Mouse (Mus musculus) liver, postnatal 0 days (tissue): ENCODE data around the gene Lsp1.

ENCODE experiments used
- CTCF ChIP-seq: sonication (generic); IDR thresholded peaks from 2 replicates; pipeline ENCODE4 v1.5.1; 2016; ENCODE audit warnings: antibody characterized with exemption, low read depth
- EP300 ChIP-seq: IDR thresholded peaks from 2 replicates; pipeline ENCODE4 v1.6.1; 2016; ENCODE audit warnings: antibody characterized with exemption, low read depth, mild to moderate bottlenecking

- TF ChIP-seq CTCF (peak; percentile 57), EP300 (no peak)
Measured at GRCm38 (mm10) chr7:142428213-142428612, 32.4 kb upstream of the Lsp1 start.
